Mouse (Mus musculus): Measurements from ENCODE around the gene Dnajb2.

DNA sequence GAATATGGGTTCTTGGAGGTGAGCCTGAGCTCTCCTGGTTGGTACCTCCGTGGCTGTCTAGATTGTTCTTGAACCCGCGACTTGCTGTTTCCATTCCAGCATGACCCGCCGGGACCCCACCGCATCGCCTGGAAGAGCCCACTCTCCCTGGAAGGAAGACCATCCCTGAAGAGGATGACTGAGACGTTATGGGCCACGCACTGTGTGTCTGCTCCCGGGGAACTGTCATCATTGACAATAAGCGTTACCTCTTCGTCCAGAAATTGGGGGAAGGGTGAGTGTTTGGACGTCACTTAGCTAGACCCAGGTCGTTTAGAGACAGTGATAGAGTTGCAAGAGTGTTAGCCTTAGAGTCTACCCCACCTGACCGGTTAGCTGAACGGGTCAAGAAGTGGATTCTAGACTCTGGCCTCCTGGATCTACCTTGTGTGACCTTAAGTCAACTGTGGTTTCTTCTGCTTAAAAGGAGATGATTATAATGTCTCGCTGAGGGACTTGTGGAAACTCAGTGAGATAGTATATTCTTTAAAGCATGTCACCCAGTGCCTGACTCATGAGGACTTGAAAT is 25.0 kb upstream of the Dnajb2 start:
- TF ChIP-seq POLR2A (IDR thresholded peaks at IDR 0.05; ENCODE audit: insufficient read length, low read depth) (no peak), POLR2AphosphoS2 (IDR thresholded peaks at IDR 0.05; ENCODE audit: insufficient read length, low read depth) (peak; percentile 56), TCF12 (IDR thresholded peaks at IDR 0.05; ENCODE audit: insufficient read depth, poor library complexity, severe bottlenecking) (no peak), E2F4 (IDR thresholded peaks at IDR 0.05; ENCODE audit: insufficient read depth) (no peak), USF1 (IDR thresholded peaks at IDR 0.05; ENCODE audit: low read depth) (no peak), CEBPB (IDR thresholded peaks at IDR 0.05; ENCODE audit: insufficient read depth, poor library complexity, severe bottlenecking) (no peak), REST (IDR thresholded peaks at IDR 0.05; ENCODE audit: insufficient read depth, insufficient read length) (no peak), MAX (IDR thresholded peaks at IDR 0.05; ENCODE audit: low read depth) (no peak), MYOD1 (IDR thresholded peaks at IDR 0.05; ENCODE audit: control insufficient read depth in 1 of 3, insufficient read length in 2 of 3, low read depth in 2 of 3) (no peak), SRF (IDR thresholded peaks at IDR 0.05; ENCODE audit: control insufficient read depth, insufficient read length, low read depth) (no peak), MYOG (IDR thresholded peaks at IDR 0.05; ENCODE audit: control insufficient read depth in 1 of 3, insufficient read depth in 1 of 3, insufficient read length in 2 of 3, low read depth in 2 of 3) (no peak), TCF3 (IDR thresholded peaks at IDR 0.05; ENCODE audit: insufficient read length, low read depth) (no peak)
